Comparison of ENCODE assay signal across 26 mouse cellular contexts in genomic region chr11:74907850-74908249, GRCm38 (mm10).
"Had no signal": no experiment of that assay in that cellular context is flagged by ENCODE, and none has a peak within 500 bp of the region (broad histone marks: within the 10 kb centered on the region; RNA-seq: fewer than 3 reads in every experiment).

No protein-coding gene starts in this region.

- H3K4me3 ChIP-seq: heart, embryonic 12.5 days; heart, embryonic 13.5 days; heart, embryonic 15.5 days; hindbrain, embryonic 10.5 days; hindbrain, embryonic 12.5 days; hindbrain, embryonic 13.5 days; hindbrain, embryonic 15.5 days; intestine, embryonic 15.5 days; kidney, embryonic 15.5 days; layer of hippocampus, adult 2 months; left cerebral cortex, adult 2 months had no signal

- H3K27ac ChIP-seq: heart, embryonic 13.5 days; heart, embryonic 15.5 days; hindbrain, embryonic 10.5 days; hindbrain, embryonic 12.5 days; hindbrain, embryonic 13.5 days; hindbrain, embryonic 14.5 days; hindbrain, embryonic 15.5 days; hindbrain, postnatal 0 days; intestine, embryonic 15.5 days; kidney, embryonic 15.5 days; kidney, postnatal 0 days; left cerebral cortex, adult 2 months had no signal

- DNase-seq: heart, postnatal 10 days; heart, postnatal 14 days; heart, postnatal 36 days; heart, postnatal 4 days; kidney, adult 18-20 months; layer of hippocampus, adult 9-11 months; layer of hippocampus, postnatal 36 days had no signal

- ATAC-seq: hindbrain, embryonic 16.5 days; hindbrain, postnatal 0 days; inflammation-experienced regulatory T-cells, adult 6 months; intestine, embryonic 15.5 days; intestine, embryonic 16.5 days; intestine, postnatal 0 days had no signal

- H3K9me3 ChIP-seq: heart, embryonic 12.5 days; heart, embryonic 13.5 days; heart, embryonic 15.5 days; hindbrain, embryonic 10.5 days; hindbrain, embryonic 12.5 days; hindbrain, embryonic 13.5 days; hindbrain, embryonic 15.5 days; intestine, embryonic 15.5 days; kidney, embryonic 15.5 days had no signal

- H3K27me3 ChIP-seq: heart, embryonic 12.5 days; heart, embryonic 13.5 days; heart, embryonic 15.5 days; hindbrain, embryonic 12.5 days; hindbrain, embryonic 13.5 days; hindbrain, embryonic 15.5 days; intestine, embryonic 15.5 days; kidney, embryonic 15.5 days had no signal

- H3K4me1 ChIP-seq: heart, embryonic 12.5 days; heart, embryonic 13.5 days; heart, embryonic 15.5 days; hindbrain, embryonic 10.5 days; hindbrain, embryonic 12.5 days; hindbrain, embryonic 13.5 days; hindbrain, embryonic 15.5 days; intestine, embryonic 15.5 days; kidney, embryonic 15.5 days had no signal

- H3K9ac ChIP-seq: heart, embryonic 12.5 days; heart, embryonic 13.5 days; heart, embryonic 15.5 days; hindbrain, embryonic 12.5 days; hindbrain, embryonic 13.5 days; hindbrain, embryonic 14.5 days; hindbrain, embryonic 15.5 days; intestine, embryonic 15.5 days; kidney, embryonic 15.5 days had no signal

- H3K4me2 ChIP-seq: heart, embryonic 11.5 days; heart, embryonic 12.5 days; heart, embryonic 13.5 days; heart, embryonic 15.5 days; hindbrain, embryonic 12.5 days; hindbrain, embryonic 13.5 days; hindbrain, embryonic 14.5 days; hindbrain, embryonic 15.5 days; intestine, embryonic 15.5 days; kidney, embryonic 15.5 days had no signal
